8 mouse cellular contexts compared by ENCODE assay signal in genomic region chr11:4729603-4730002, GRCm38 (mm10). TPM values are rescaled to one million over a fixed set of nuclear protein-coding genes. Genes with fewer than 3 reads are reported as not detected.
DNase-seq lines count a peak whose midpoint lies in the region; ATAC-seq and TF ChIP-seq lines count a peak whose summit lies in the region.

No protein-coding gene starts in this region.

- no peak for TF ChIP-seq EP300 in liver, postnatal 0 days (IDR thresholded peaks at IDR 0.05; ENCODE audit: low read depth)

- peaks cover 25% of the 10 kb centered on the region for H3K36me3 ChIP-seq in heart, embryonic 13.5 days
- H3K36me3 ChIP-seq in liver, postnatal 0 days (replicated peaks; ENCODE audit: insufficient read depth, low read length), result no peaks in the 10 kb centered on the region

- H3K4me1 ChIP-seq in heart, embryonic 13.5 days, result peaks cover 13% of the 10 kb centered on the region
- no peaks in the 10 kb centered on the region for H3K4me1 ChIP-seq in liver, postnatal 0 days (ENCODE audit: insufficient read depth)

- no peak for ATAC-seq in heart, embryonic 13.5 days (ENCODE audit: extremely low read depth, insufficient number of reproducible peaks, low FRiP score, low TSS enrichment)
- no peak for ATAC-seq in liver, postnatal 0 days

- H3K9ac ChIP-seq in heart, embryonic 13.5 days, result no peak overlapping the region
- no peak overlapping the region for H3K9ac ChIP-seq in liver, postnatal 0 days (replicated peaks)

- WGBS in heart, embryonic 13.5 days, result 17% methylated on average over 12 of the region's 12 CpGs
- 30% methylated on average over 12 of the region's 12 CpGs for WGBS in liver, postnatal 0 days (ENCODE audit: insufficient replicate concordance)

- TF ChIP-seq CTCF in liver, postnatal 0 days (IDR thresholded peaks at IDR 0.05; ENCODE audit: low read depth), result no peak

- H3K27ac ChIP-seq in heart, embryonic 13.5 days (replicated peaks), result 0 out of 2 replicates have a peak overlapping the region, but pooled peaks have one; percentile 17
- H3K27ac ChIP-seq in liver, postnatal 0 days (ENCODE audit: low read depth), result no peak overlapping the region

- DNase-seq in heart, adult 9 months (ENCODE audit: low spot score in 2 of 2), result no peak
- peak; percentile 25 for DNase-seq in thymus, postnatal 14 days
- no peak for DNase-seq in thymus, postnatal 10 days (ENCODE audit: low spot score in 2 of 2)
- peak; percentile 48 for DNase-seq in liver, postnatal 0 days
- peak; percentile 45 to 52 for DNase-seq in urinary bladder, postnatal 36 days (ENCODE audit: low spot score in 2 of 2)
- no peak for DNase-seq in frontal cortex, postnatal 10 days (ENCODE audit: low spot score in 2 of 2)
- no peak for DNase-seq in right cerebral cortex, adult 2 months (ENCODE audit: low spot score in 2 of 2)

- H3K27me3 ChIP-seq in heart, embryonic 13.5 days (replicated peaks), result 0 out of 2 replicates have a peak, but pooled peaks cover 5% of the 10 kb centered on the region
- H3K27me3 ChIP-seq in liver, postnatal 0 days (ENCODE audit: insufficient read depth, low read length), result no peaks in the 10 kb centered on the region

- H3K4me3 ChIP-seq in heart, embryonic 13.5 days, result no peak overlapping the region
- no peak overlapping the region for H3K4me3 ChIP-seq in liver, postnatal 0 days (ENCODE audit: low read depth, low read length)

- H3K4me2 ChIP-seq in heart, embryonic 13.5 days, result no peak overlapping the region
- no peak overlapping the region for H3K4me2 ChIP-seq in liver, postnatal 0 days (ENCODE audit: low read depth, low read length)

- no peaks in the 10 kb centered on the region for H3K9me3 ChIP-seq in heart, embryonic 13.5 days
- no peaks in the 10 kb centered on the region for H3K9me3 ChIP-seq in liver, postnatal 0 days (ENCODE audit: low read length)

RNA-seq across cellular contexts. Expression of gene Cabp7, which starts 17.0 kb away (rescaled TPM):
- polyA plus RNA-seq in heart, embryonic 13.5 days (2015; fragmentation: Nextera tagmentation; extraction: Ambion mirVana), result 0.09 TPM in 1 of 2 replicates, not detected in the other
- 0.06 and 0.07 TPM in 2 replicates for polyA plus RNA-seq in liver, postnatal 0 days (2015; fragmentation: Nextera tagmentation; extraction: Ambion mirVana)

RNA-seq across cellular contexts. Expression of gene Zmat5, which starts 25.1 kb away (rescaled TPM):
- polyA plus RNA-seq in heart, embryonic 13.5 days (2015; fragmentation: Nextera tagmentation; extraction: Ambion mirVana), result 51.2 and 57.4 TPM in 2 replicates
- polyA plus RNA-seq in liver, postnatal 0 days (2015; fragmentation: Nextera tagmentation; extraction: Ambion mirVana), result 18.6 and 19.2 TPM in 2 replicates

RNA-seq across cellular contexts. Expression of gene Uqcr10, which starts 25.5 kb away (rescaled TPM):
- polyA plus RNA-seq in heart, embryonic 13.5 days (2015; fragmentation: Nextera tagmentation; extraction: Ambion mirVana), result 1,777 and 1,970 TPM in 2 replicates
- 1,070 and 1,167 TPM in 2 replicates for polyA plus RNA-seq in liver, postnatal 0 days (2015; fragmentation: Nextera tagmentation; extraction: Ambion mirVana)

Comparison
In these comparisons a context has a peak if more than half of its experiments do, and no peak if none do; other contexts are left out.
1. DNase-seq: peak in thymus, postnatal 14 days (single experiment), liver, postnatal 0 days (single experiment) and urinary bladder, postnatal 36 days (2 of 2); none in heart, adult 9 months (0 of 2), thymus, postnatal 10 days (0 of 2), frontal cortex, postnatal 10 days (0 of 2) and right cerebral cortex, adult 2 months (0 of 2).